Mouse (Mus musculus) neural tube, embryonic 13.5 days (tissue): ENCODE measurements at regions not wholly inside any gene's neighbourhood (a gene's known extent, or its start where the extent isn't known, plus 50 kb on each side); places are given as distances from the start of the nearest gene placed in this dataset.

ENCODE experiments used
- ATAC-seq: fragments of 200-750 bp; cut with Nextera tagmentation; 2 replicates; pipeline ENCODE4 v1.8.0; 2017; ENCODE audit warnings: low read depth, mild to moderate bottlenecking, moderate TSS enrichment, moderate library complexity
- H3K27ac ChIP-seq: fragments of 300-500 bp; sonication (generic); replicated peaks from 2 replicates; pipeline ENCODE4 v1.5.1; 2015; ENCODE audit warnings: moderate library complexity, mild to moderate bottlenecking, inconsistent platforms
- H3K27me3 ChIP-seq: fragments of 300-500 bp; sonication (generic); 2 replicates; pipeline ENCODE4 v1.6.1; 2015; ENCODE audit warnings: mild to moderate bottlenecking, inconsistent platforms
- H3K36me3 ChIP-seq: fragments of 300-500 bp; sonication (generic); 2 replicates; pipeline ENCODE4 v1.6.1; 2015; ENCODE audit warnings: mild to moderate bottlenecking, inconsistent platforms
- H3K4me1 ChIP-seq: fragments of 300-500 bp; sonication (generic); replicated peaks from 2 replicates; pipeline ENCODE4 v1.6.1; 2015; ENCODE audit warnings: inconsistent platforms
- H3K4me2 ChIP-seq: fragments of 300-500 bp; sonication (generic); 2 replicates; pipeline ENCODE4 v1.6.1; 2015; ENCODE audit warnings: inconsistent platforms, mild to moderate bottlenecking, moderate library complexity
- H3K4me3 ChIP-seq: fragments of 300-500 bp; sonication (generic); 2 replicates; pipeline ENCODE4 v1.5.1; 2015; ENCODE audit warnings: mild to moderate bottlenecking, inconsistent platforms
- H3K9ac ChIP-seq: fragments of 300-500 bp; sonication (generic); 2 replicates; pipeline ENCODE4 v1.6.1; 2015; ENCODE audit warnings: moderate library complexity, mild to moderate bottlenecking, inconsistent platforms
- H3K9me3 ChIP-seq: fragments of 300-500 bp; sonication (generic); 2 replicates; pipeline ENCODE4 v1.6.1; 2016; ENCODE audit warnings: inconsistent platforms
- WGBS: fragments of 180-500 bp; shearing (Covaris S2); methylation state at CpG from one replicate; pipeline ENCODE4 v1.1.7; 2015; 5-methylcytosine and 5-hydroxymethylcytosine counted together

GRCm38 (mm10) chr8:35224925-35225244 is 540.7 kb upstream of the Gm19410 start:
- no peak for ATAC-seq
- Histone ChIP-seq H3K9me3 (no peaks in the 10 kb centered on the region), H3K9ac (no peak overlapping the region), H3K4me2 (no peak overlapping the region), H3K4me3 (no peak overlapping the region), H3K4me1 (no peaks in the 10 kb centered on the region), H3K27ac (no peak overlapping the region), H3K27me3 (no peaks in the 10 kb centered on the region), H3K36me3 (no peaks in the 10 kb centered on the region)
- WGBS: 55% methylated on average over 7 of the region's 7 CpGs

DNA sequence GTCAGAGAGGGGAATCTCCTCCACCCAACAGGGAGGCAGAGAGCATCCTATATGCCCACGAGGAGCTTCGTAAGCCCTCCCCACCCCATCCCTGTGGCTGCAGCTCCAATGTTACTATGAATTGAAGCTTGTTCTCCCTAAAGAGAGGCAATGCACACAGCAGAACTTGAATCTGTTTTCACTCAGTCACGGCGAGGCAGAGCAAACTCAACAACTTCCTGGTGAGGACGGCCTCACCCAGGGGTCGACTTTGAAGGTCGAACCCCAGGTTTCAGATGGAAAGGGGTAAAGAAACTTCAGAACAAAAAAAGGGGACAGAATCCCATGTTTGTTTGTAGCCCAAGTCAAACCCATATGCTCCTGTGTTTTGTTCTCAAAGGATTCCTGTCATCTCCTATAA is 538.5 kb upstream of the Gm19410 start:
- no peak overlapping the region for H3K9ac ChIP-seq
- no peaks in the 10 kb centered on the region for H3K36me3 ChIP-seq
- H3K4me2 ChIP-seq: no peak overlapping the region
- H3K4me3 ChIP-seq: no peak overlapping the region
- H3K4me1 ChIP-seq: no peaks in the 10 kb centered on the region
- no peaks in the 10 kb centered on the region for H3K27me3 ChIP-seq
- ATAC-seq: no peak
- H3K27ac ChIP-seq: no peak overlapping the region
- no peaks in the 10 kb centered on the region for H3K9me3 ChIP-seq
- 77% methylated on average over 7 of the region's 7 CpGs for WGBS

- no peak overlapping the region for H3K9ac ChIP-seq
- no peaks in the 10 kb centered on the region for H3K36me3 ChIP-seq
- no peak overlapping the region for H3K4me3 ChIP-seq
- no peaks in the 10 kb centered on the region for H3K9me3 ChIP-seq
- H3K4me2 ChIP-seq: no peak overlapping the region
- no peak for ATAC-seq
- H3K27ac ChIP-seq: no peak overlapping the region
- H3K4me1 ChIP-seq: no peaks in the 10 kb centered on the region
- H3K27me3 ChIP-seq: no peaks in the 10 kb centered on the region
- 80% methylated on average over 7 of the region's 7 CpGs for WGBS
Observed at GRCm38 (mm10) chr8:35228449-35228848, 537.1 kb upstream of the Gm19410 start.

GRCm38 (mm10) chr8:35233520-35234186 is 531.9 kb upstream of the Gm19410 start:
- no peaks in the 10 kb centered on the region for H3K27me3 ChIP-seq
- WGBS: 61% methylated on average over 5 of the region's 5 CpGs
- H3K4me2 ChIP-seq: no peak overlapping the region
- no peaks in the 10 kb centered on the region for H3K9me3 ChIP-seq
- no peaks in the 10 kb centered on the region for H3K36me3 ChIP-seq
- no peak overlapping the region for H3K27ac ChIP-seq
- H3K9ac ChIP-seq: no peak overlapping the region
- H3K4me3 ChIP-seq: no peak overlapping the region
- H3K4me1 ChIP-seq: 0 out of 2 replicates have a peak, but pooled peaks cover 6% of the 10 kb centered on the region
- no peak for ATAC-seq

GRCm38 (mm10) chr8:35234436-35234835 is 531.2 kb upstream of the Gm19410 start:
- no peak overlapping the region for H3K4me2 ChIP-seq
- WGBS: 67% methylated on average over 5 of the region's 5 CpGs
- no peak overlapping the region for H3K4me3 ChIP-seq
- no peak for ATAC-seq
- no peak overlapping the region for H3K9ac ChIP-seq
- no peaks in the 10 kb centered on the region for H3K9me3 ChIP-seq
- H3K27me3 ChIP-seq: no peaks in the 10 kb centered on the region
- 0 out of 2 replicates have a peak, but pooled peaks cover 6% of the 10 kb centered on the region for H3K4me1 ChIP-seq
- H3K27ac ChIP-seq: no peak overlapping the region; the same call in 1 of the 2 replicates
- H3K36me3 ChIP-seq: no peaks in the 10 kb centered on the region

GRCm38 (mm10) chr8:35235815-35236509 is 529.6 kb upstream of the Gm19410 start:
- H3K4me2 ChIP-seq: no peak overlapping the region
- ATAC-seq: no peak
- H3K27ac ChIP-seq: 0 out of 2 replicates have a peak overlapping the region, but pooled peaks have one; percentile 7
- 0 out of 2 replicates have a peak, but pooled peaks cover 6% of the 10 kb centered on the region for H3K4me1 ChIP-seq
- H3K9ac ChIP-seq: no peak overlapping the region
- 74% methylated on average over 8 of the region's 8 CpGs for WGBS
- no peaks in the 10 kb centered on the region for H3K9me3 ChIP-seq
- no peak overlapping the region for H3K4me3 ChIP-seq
- no peaks in the 10 kb centered on the region for H3K27me3 ChIP-seq
- no peaks in the 10 kb centered on the region for H3K36me3 ChIP-seq

- H3K27me3 ChIP-seq: no peaks in the 10 kb centered on the region
- no peak overlapping the region for H3K4me2 ChIP-seq
- no peaks in the 10 kb centered on the region for H3K9me3 ChIP-seq
- no peak for ATAC-seq
- WGBS: 86% methylated on average over 6 of the region's 6 CpGs
- H3K36me3 ChIP-seq: no peaks in the 10 kb centered on the region
- no peak overlapping the region for H3K4me3 ChIP-seq
- no peak overlapping the region for H3K27ac ChIP-seq
- 0 out of 2 replicates have a peak, but pooled peaks cover 6% of the 10 kb centered on the region for H3K4me1 ChIP-seq
- no peak overlapping the region for H3K9ac ChIP-seq
Observed at GRCm38 (mm10) chr8:35237279-35237678, 528.3 kb upstream of the Gm19410 start.

DNA sequence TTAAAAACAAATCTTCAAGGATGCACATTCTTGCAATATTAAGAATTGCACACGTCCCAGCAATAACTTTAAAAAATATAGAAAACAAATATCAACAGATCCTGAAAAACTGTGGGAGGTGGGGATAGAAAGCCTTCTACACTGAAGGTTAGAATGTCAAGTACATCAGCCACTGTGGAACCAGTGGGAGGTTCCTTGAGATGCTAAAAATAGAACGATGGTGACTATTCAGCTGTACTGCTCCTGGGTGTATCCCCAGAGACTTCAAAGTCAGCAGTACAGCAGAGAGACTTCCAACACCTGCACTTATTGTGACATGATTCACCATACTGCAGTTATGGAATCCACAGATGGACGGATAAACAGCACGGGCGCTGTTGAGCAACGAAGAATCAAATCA is 524.7 kb upstream of the Gm19410 start:
- Histone ChIP-seq H3K9me3 (no peaks in the 10 kb centered on the region), H3K9ac (no peak overlapping the region), H3K27me3 (no peaks in the 10 kb centered on the region), H3K4me3 (no peak overlapping the region), H3K4me1 (peaks cover 11% of the 10 kb centered on the region; the same call in 1 of the 2 replicates), H3K4me2 (no peak overlapping the region), H3K36me3 (no peaks in the 10 kb centered on the region), H3K27ac (no peak overlapping the region)
- no peak for ATAC-seq
- 89% methylated on average over 6 of the region's 6 CpGs for WGBS

DNA sequence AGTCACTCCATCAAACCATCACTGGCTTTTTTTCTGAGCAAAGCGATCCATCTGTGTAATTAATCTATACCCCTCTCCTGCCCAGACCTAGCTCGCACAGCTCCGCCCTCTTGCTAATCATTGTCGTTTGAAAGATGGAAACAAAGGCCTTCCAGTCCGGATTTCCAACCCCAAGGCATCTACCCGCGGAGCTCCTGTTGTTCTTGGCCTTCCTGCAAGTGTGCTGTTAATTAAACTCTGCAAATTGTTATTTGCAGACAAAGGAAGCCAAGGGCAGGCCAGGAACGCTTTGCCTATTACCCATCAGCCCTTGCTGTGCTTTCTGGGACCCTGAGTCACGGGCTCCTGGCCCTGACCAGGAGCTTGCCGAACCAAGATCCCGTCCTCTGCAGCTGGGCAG is 522.0 kb upstream of the Gm19410 start:
- Histone ChIP-seq H3K36me3 (no peaks in the 10 kb centered on the region), H3K27ac (peak overlapping the region; percentile 75), H3K9ac (no peak overlapping the region), H3K4me2 (0 out of 2 replicates have a peak overlapping the region, but pooled peaks have one; percentile 20), H3K27me3 (no peaks in the 10 kb centered on the region), H3K4me3 (no peak overlapping the region), H3K4me1 (peaks cover 11% of the 10 kb centered on the region; the same call in 1 of the 2 replicates), H3K9me3 (no peaks in the 10 kb centered on the region)
- WGBS: 22% methylated on average over 11 of the region's 11 CpGs
- ATAC-seq: peak; percentile 47; the same call in 1 of the 2 replicates

DNA sequence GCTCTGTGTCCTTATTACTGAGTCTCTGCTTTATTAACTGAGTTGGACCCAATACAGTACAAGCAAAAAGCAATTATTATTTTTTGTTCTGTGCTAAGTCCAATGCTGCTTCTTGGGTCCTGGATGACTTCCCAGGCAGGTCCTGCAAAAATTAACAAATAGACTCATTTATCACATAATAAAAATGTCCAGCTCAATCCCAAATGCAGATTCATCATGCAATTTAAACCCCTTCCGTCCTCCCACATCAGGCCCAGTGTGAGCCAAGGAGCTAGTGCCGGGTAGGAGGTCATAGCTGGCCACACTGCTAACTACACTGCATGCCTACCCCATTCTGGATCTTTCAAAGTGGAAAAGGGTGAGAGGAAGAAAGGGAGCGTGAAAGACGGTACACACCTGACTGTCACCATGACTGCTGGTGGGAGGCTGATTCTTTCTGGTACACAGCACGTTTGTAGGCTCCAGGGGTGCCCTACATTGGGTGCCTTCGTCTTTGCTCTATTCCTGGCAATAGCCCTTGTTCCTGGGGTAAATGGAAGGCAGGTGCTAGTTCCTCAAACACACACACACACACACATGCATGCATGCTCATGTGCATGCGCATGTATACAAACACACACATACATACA is 515.7 kb upstream of the Gm19410 start:
- no peaks in the 10 kb centered on the region for H3K36me3 ChIP-seq
- no peak overlapping the region for H3K9ac ChIP-seq
- H3K27me3 ChIP-seq: no peaks in the 10 kb centered on the region
- H3K27ac ChIP-seq: no peak overlapping the region
- H3K4me2 ChIP-seq: no peak overlapping the region
- no peaks in the 10 kb centered on the region for H3K9me3 ChIP-seq
- H3K4me3 ChIP-seq: no peak overlapping the region
- no peaks in the 10 kb centered on the region for H3K4me1 ChIP-seq
- no peak for ATAC-seq
- WGBS: 84% methylated on average over 7 of the region's 7 CpGs

DNA sequence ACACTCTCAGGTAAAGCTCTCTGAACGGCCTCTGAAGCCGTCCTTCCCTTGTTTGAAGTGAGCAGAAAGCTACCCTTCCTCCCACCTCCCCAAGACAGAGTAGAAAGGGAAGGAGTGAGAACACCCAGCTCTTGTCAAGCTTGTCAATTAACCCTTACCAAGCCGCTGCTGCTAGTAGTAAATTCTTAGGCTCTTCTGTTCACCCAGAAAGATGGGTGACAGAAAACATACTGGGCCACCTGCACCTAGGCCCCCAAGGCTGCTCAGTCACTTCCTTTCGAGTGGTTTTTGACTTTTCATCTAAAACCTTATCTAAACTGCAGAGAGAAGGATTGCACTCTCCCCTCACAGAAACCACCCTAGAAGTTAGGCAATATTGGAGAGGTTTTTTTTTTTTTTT is 514.9 kb upstream of the Gm19410 start:
- WGBS: 80% methylated on average over 4 of the region's 4 CpGs
- ATAC-seq: no peak

DNA sequence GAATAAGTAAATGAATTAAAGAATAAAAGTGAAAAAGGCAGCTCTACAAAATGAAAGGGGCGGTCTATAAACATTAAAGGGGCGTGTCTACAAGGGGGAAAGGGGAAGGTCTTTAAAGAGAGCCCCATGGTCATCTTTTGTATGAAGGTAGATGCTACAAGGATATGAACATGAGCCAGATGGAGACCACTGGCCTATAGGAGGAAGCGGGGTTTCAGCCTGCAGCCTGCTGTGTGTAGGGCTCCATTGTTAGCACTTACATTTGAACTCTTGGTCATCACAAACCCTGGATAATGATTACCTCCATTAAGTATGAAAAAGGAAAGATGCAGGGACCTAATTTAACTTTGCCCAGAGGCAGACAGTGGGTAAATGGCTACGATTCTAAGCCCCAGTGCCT is 511.6 kb upstream of the Gm19410 start:
- no peaks in the 10 kb centered on the region for H3K27me3 ChIP-seq
- H3K4me1 ChIP-seq: no peaks in the 10 kb centered on the region
- no peaks in the 10 kb centered on the region for H3K9me3 ChIP-seq
- 88% methylated on average over 4 of the region's 4 CpGs for WGBS
- no peak overlapping the region for H3K27ac ChIP-seq
- no peak for ATAC-seq
- H3K4me3 ChIP-seq: no peak overlapping the region
- H3K9ac ChIP-seq: no peak overlapping the region
- no peak overlapping the region for H3K4me2 ChIP-seq
- H3K36me3 ChIP-seq: no peaks in the 10 kb centered on the region

More for the DNA sequence above, 514.9 kb upstream of the Gm19410 start:
- Histone ChIP-seq H3K4me3 (no peak overlapping the region), H3K4me2 (no peak overlapping the region), H3K36me3 (no peaks in the 10 kb centered on the region), H3K9ac (no peak overlapping the region), H3K4me1 (no peaks in the 10 kb centered on the region), H3K9me3 (no peaks in the 10 kb centered on the region), H3K27ac (no peak overlapping the region), H3K27me3 (no peaks in the 10 kb centered on the region)
